Mouse (Mus musculus): ENCODE data around the gene Gm3839. TPM values are rescaled to one million over a fixed set of nuclear protein-coding genes. Genes with fewer than 3 reads are reported as not detected.

Gm3839 gene
- polyA plus RNA-seq (2014; fragmentation: Illumina TruSeq; extraction: RNeasy Lipid Tissue Mini Kit (QIAGEN cat#74804); ENCODE audit: low read depth, low replicate concordance): 1.6 TPM

GRCm38 (mm10) chr14:11356626-11357025, at the start of gene Gm3839:
Gene Gm3839, minus strand, starts transcription at chr14:11356726.

Other genes with a start within 250 kb of the Gm3839 start
- gene Fhit, start 194.7 kb downstream of the Gm3839 start, polyA plus RNA-seq (2014; fragmentation: Illumina TruSeq; extraction: RNeasy Lipid Tissue Mini Kit (QIAGEN cat#74804); ENCODE audit: low read depth, low replicate concordance): 7.0 TPM
- gene Ptprg, start 196.8 kb upstream of the Gm3839 start, polyA plus RNA-seq (2014; fragmentation: Illumina TruSeq; extraction: RNeasy Lipid Tissue Mini Kit (QIAGEN cat#74804); ENCODE audit: low read depth, low replicate concordance): 30.7 TPM